Mouse (Mus musculus) CH12.LX (cell line): ENCODE results near the gene Glp2r. TPM values are rescaled to one million over a fixed set of nuclear protein-coding genes. Genes with fewer than 3 reads are reported as not detected.

Experiments
- DNase-seq: peaks from one replicate; pipeline ENCODE4 v3.0.0-alpha.2; 2013; ENCODE audit errors: extremely low read depth
- H3K27ac ChIP-seq: 2 replicates; pipeline ENCODE4 v1.5.1; 2012; ENCODE audit warnings: low read depth, mild to moderate bottlenecking, control low read depth, moderate library complexity; ENCODE audit not compliant: insufficient read depth
- H3K27me3 ChIP-seq: replicated peaks from 2 replicates; pipeline ENCODE3; 2012; ENCODE audit warnings: inconsistent platforms
- H3K36me3 ChIP-seq, 2 experiments: replicated peaks in 1 of 2; 2 replicates each; pipeline versions ENCODE3 to v1.6.1; 2012; ENCODE audit warnings: inconsistent platforms in 1 of 2, low read length in 1 of 2, mild to moderate bottlenecking in 1 of 2, mixed read lengths in 1 of 2, moderate library complexity in 1 of 2; ENCODE audit not compliant: control insufficient read depth in 1 of 2, insufficient read depth in 1 of 2
- H3K4me1 ChIP-seq, 2 experiments: 2 replicates each; pipeline ENCODE4 v1.6.1; 2012; ENCODE audit warnings: inconsistent platforms in 1 of 2, moderate library complexity in 1 of 2; ENCODE audit not compliant: insufficient read depth in 2 of 2, control insufficient read depth in 1 of 2
- H3K4me2 ChIP-seq: 2 replicates; pipeline ENCODE4 v1.6.1; 2012; ENCODE audit warnings: low read depth, mild to moderate bottlenecking, control low read depth; ENCODE audit not compliant: poor library complexity, insufficient read depth, severe bottlenecking
- H3K4me3 ChIP-seq, 3 experiments: fragments of 150-350 bp in 1 of 3; sonication (generic) in 1 of 3; replicated peaks in 1 of 3; 2 replicates each; pipeline versions ENCODE3 to v1.5.1; 2011 to 2012; ENCODE audit warnings: low read depth in 2 of 3, low read length in 2 of 3, mild to moderate bottlenecking in 2 of 3, moderate library complexity in 2 of 3, control low read depth in 1 of 3, improper control_type of control experiment in 1 of 3, inconsistent platforms in 1 of 3, mixed read lengths in 1 of 3; ENCODE audit not compliant: poor library complexity in 1 of 3
- H3K79me2 ChIP-seq: replicated peaks from 2 replicates; pipeline ENCODE4 v1.6.1; 2012; ENCODE audit warnings: mild to moderate bottlenecking, moderate library complexity; ENCODE audit not compliant: control insufficient read depth, poor library complexity, insufficient read depth, severe bottlenecking; ENCODE audit errors: extremely low read depth
- H3K9ac ChIP-seq: 2 replicates; pipeline ENCODE4 v1.6.1; 2012; ENCODE audit warnings: low read depth, mild to moderate bottlenecking, control low read depth, moderate library complexity; ENCODE audit not compliant: insufficient read depth
- H3K9me3 ChIP-seq: replicated peaks from 2 replicates; pipeline ENCODE3; 2012; ENCODE audit warnings: low read length, inconsistent platforms, mixed read lengths
- BHLHE40 ChIP-seq: IDR thresholded peaks from 2 replicates; pipeline ENCODE4 v1.6.1; 2011; ENCODE audit warnings: mild to moderate bottlenecking, low read depth, low read length, improper control_type of control experiment
- CHD1 ChIP-seq: IDR thresholded peaks from 2 replicates; pipeline ENCODE4 v1.6.1; 2012; ENCODE audit warnings: low read depth, low read length, improper control_type of control experiment, inconsistent platforms
- CHD2 ChIP-seq: IDR thresholded peaks from 2 replicates; pipeline ENCODE4 v1.6.1; 2011; ENCODE audit warnings: low read length, improper control_type of control experiment
- E2F4 ChIP-seq: IDR thresholded peaks from 2 replicates; pipeline ENCODE4 v1.6.1; 2011; ENCODE audit warnings: low read depth, low read length, improper control_type of control experiment; ENCODE audit not compliant: insufficient replicate concordance
- ELF1 ChIP-seq: IDR thresholded peaks from 2 replicates; pipeline ENCODE4 v1.6.1; 2014; ENCODE audit warnings: low read depth, mild to moderate bottlenecking, inconsistent platforms, low read length, improper control_type of control experiment
- EP300 ChIP-seq: IDR thresholded peaks from 2 replicates; pipeline ENCODE4 v1.6.1; 2011; ENCODE audit warnings: low read length, improper control_type of control experiment
- ETS1 ChIP-seq: conservative IDR thresholded peaks from 2 replicates; pipeline ENCODE4 v1.6.1; 2012; ENCODE audit warnings: low read depth, mild to moderate bottlenecking, inconsistent platforms, low read length, improper control_type of control experiment, moderate library complexity
- GABPA ChIP-seq: IDR thresholded peaks from 2 replicates; pipeline ENCODE4 v1.6.1; 2012; ENCODE audit warnings: low read depth, low read length, improper control_type of control experiment, inconsistent platforms; ENCODE audit not compliant: insufficient replicate concordance
- HCFC1 ChIP-seq: IDR thresholded peaks from 2 replicates; pipeline ENCODE4 v1.6.1; 2012; ENCODE audit warnings: low read depth, mild to moderate bottlenecking, inconsistent platforms, low read length, improper control_type of control experiment
- IRF4 ChIP-seq: IDR thresholded peaks from 2 replicates; pipeline ENCODE4 v1.6.1; 2014; ENCODE audit warnings: low read depth, mild to moderate bottlenecking, inconsistent platforms, low read length, improper control_type of control experiment
- JUN ChIP-seq: IDR thresholded peaks from 2 replicates; pipeline ENCODE4 v1.6.1; 2011; ENCODE audit warnings: low read depth, mild to moderate bottlenecking, low read length, improper control_type of control experiment, moderate library complexity; ENCODE audit not compliant: insufficient read depth
- JUND ChIP-seq: conservative IDR thresholded peaks from 2 replicates; pipeline ENCODE4 v1.6.1; 2011; ENCODE audit warnings: low read depth, low read length, improper control_type of control experiment
- KAT2A ChIP-seq: IDR thresholded peaks from 2 replicates; pipeline ENCODE4 v1.6.1; 2012; ENCODE audit warnings: low read length, improper control_type of control experiment, inconsistent platforms; ENCODE audit not compliant: insufficient replicate concordance
- MAFK ChIP-seq: IDR thresholded peaks from 2 replicates; pipeline ENCODE4 v1.6.1; 2011; ENCODE audit warnings: low read length, improper control_type of control experiment; ENCODE audit not compliant: insufficient replicate concordance
- MXI1 ChIP-seq: IDR thresholded peaks from 2 replicates; pipeline ENCODE4 v1.6.1; 2011; ENCODE audit warnings: mild to moderate bottlenecking, low read depth, low read length, improper control_type of control experiment
- MYC ChIP-seq: IDR thresholded peaks from 2 replicates; pipeline ENCODE4 v1.6.1; 2011; ENCODE audit warnings: low read depth, mild to moderate bottlenecking, improper control_type of control experiment, low read length
- PAX5 ChIP-seq: IDR thresholded peaks from 2 replicates; pipeline ENCODE4 v1.6.1; 2012; ENCODE audit warnings: low read length, inconsistent platforms, mixed read lengths
- POLR2AphosphoS2 ChIP-seq: IDR thresholded peaks from 2 replicates; pipeline ENCODE4 v1.6.1; 2011; ENCODE audit warnings: low read depth, low read length, improper control_type of control experiment
- RAD21 ChIP-seq: IDR thresholded peaks from 2 replicates; pipeline ENCODE4 v1.6.1; 2011; ENCODE audit warnings: low read depth, mild to moderate bottlenecking, low read length, improper control_type of control experiment, moderate library complexity
- SMC3 ChIP-seq: IDR thresholded peaks from 2 replicates; pipeline ENCODE4 v1.6.1; 2011; ENCODE audit warnings: low read depth, low read length, improper control_type of control experiment
- USF2 ChIP-seq: conservative IDR thresholded peaks from 2 replicates; pipeline ENCODE4 v1.6.1; 2011; ENCODE audit warnings: low read depth, low read length, improper control_type of control experiment
- ZC3H11A ChIP-seq: IDR thresholded peaks from 2 replicates; pipeline ENCODE4 v1.6.1; 2012; ENCODE audit warnings: low read depth, mild to moderate bottlenecking, inconsistent platforms, low read length, improper control_type of control experiment
- ZKSCAN1 ChIP-seq: IDR thresholded peaks from 2 replicates; pipeline ENCODE4 v1.6.1; 2012; ENCODE audit warnings: low read depth, inconsistent platforms, low read length, improper control_type of control experiment, borderline replicate concordance
- ZMIZ1 ChIP-seq: IDR thresholded peaks from 2 replicates; pipeline ENCODE4 v1.6.1; 2012; ENCODE audit warnings: low read depth, mild to moderate bottlenecking, inconsistent platforms, low read length, improper control_type of control experiment
- ZNF384 ChIP-seq: IDR thresholded peaks from 2 replicates; pipeline ENCODE4 v1.6.1; 2012; ENCODE audit warnings: low read depth, low read length, improper control_type of control experiment, inconsistent platforms
- dilution Hi-C: fragments of 300-500 bp; cut with MboI; formaldehyde crosslinking; loops from 2 replicates; pipeline ENCODE4 v1.14.3; 2020; ENCODE audit warnings: low sequenced_read_pairs; ENCODE audit not compliant: extremely low pct_unique_long_range_greater_than_20kb, extremely low pct_ligation_motif_present
- in situ Hi-C: fragments of 300-500 bp; cut with MboI; formaldehyde crosslinking; loops from 3 replicates; pipeline ENCODE4 v1.14.3; 2019; ENCODE audit warnings: low sequenced_read_pairs, low pct_ligation_motif_present, low pct_unique_long_range_greater_than_20kb, mixed read lengths
- polyA plus RNA-seq: library from polyadenylated mRNA; unstranded; fragments of >175 nt; gene quantifications from 2 replicates; pipeline ENCODE4 v1.2.1, GENCODE M21; 2012; ENCODE audit warnings: low read depth; ENCODE audit not compliant: insufficient read length
- total RNA-seq, 2 experiments: library from RNA; depleted of rRNA; stranded (reverse); fragments of 300-350 nt in 1 of 2; fragments of >200 nt in 1 of 2; gene quantifications; 2 replicates each; pipeline ENCODE4 v1.2.3; 2012 to 2014

Gene Glp2r
- total and polyA plus RNA-seq, 3 experiments, result 0.04 to 0.09 (median 0.07) TPM

DNA sequence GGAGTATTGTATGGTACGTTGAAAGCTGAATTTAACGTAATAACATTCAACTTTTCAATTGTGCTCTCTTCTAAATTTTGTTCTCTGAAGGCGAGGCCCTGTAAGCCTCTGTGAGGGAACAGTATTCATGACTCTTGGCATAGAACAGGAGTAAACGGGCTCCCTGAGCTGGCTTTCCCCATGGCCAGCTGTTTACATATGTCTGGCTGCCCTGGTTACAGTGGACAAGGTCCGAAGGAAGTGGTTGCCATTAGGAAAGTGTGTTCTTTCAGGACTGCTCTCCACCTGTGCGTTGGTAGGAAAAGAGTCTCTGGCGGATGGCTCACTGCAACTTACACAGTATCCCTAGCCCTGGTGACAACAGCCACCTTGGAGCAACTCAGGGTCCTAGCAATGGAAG, 143.8 kb downstream of the Glp2r start:
- Histone ChIP-seq H3K9ac (no peak overlapping the region), H3K4me1 (peaks cover 8 to 24% of the 10 kb centered on the region in 2 experiments), H3K27me3 (no peaks in the 10 kb centered on the region), H3K27ac (no peak overlapping the region), H3K79me2 (no peaks in the 10 kb centered on the region), H3K36me3 (peaks cover 0 to 78% of the 10 kb centered on the region in 2 experiments), H3K9me3 (no peaks in the 10 kb centered on the region), H3K4me3 (no peak overlapping the region), H3K4me2 (no peak overlapping the region)
- DNase-seq, result no peak
- in situ Hi-C loops, result no loop called here
- TF ChIP-seq RAD21 (no peak), BHLHE40 (no peak), KAT2A (no peak), SMC3 (no peak), JUN (no peak), ETS1 (no peak), USF2 (no peak), POLR2AphosphoS2 (no peak), E2F4 (no peak), ZC3H11A (no peak)
- dilution Hi-C loops, result no loop called here

- Histone ChIP-seq H3K27me3 (no peaks in the 10 kb centered on the region), H3K9me3 (no peaks in the 10 kb centered on the region)
- in situ Hi-C loops, result no loop called here
These were observed 148.6 kb downstream of the Glp2r start for GRCm38 (mm10) chr11:67622340-67622739.

DNA sequence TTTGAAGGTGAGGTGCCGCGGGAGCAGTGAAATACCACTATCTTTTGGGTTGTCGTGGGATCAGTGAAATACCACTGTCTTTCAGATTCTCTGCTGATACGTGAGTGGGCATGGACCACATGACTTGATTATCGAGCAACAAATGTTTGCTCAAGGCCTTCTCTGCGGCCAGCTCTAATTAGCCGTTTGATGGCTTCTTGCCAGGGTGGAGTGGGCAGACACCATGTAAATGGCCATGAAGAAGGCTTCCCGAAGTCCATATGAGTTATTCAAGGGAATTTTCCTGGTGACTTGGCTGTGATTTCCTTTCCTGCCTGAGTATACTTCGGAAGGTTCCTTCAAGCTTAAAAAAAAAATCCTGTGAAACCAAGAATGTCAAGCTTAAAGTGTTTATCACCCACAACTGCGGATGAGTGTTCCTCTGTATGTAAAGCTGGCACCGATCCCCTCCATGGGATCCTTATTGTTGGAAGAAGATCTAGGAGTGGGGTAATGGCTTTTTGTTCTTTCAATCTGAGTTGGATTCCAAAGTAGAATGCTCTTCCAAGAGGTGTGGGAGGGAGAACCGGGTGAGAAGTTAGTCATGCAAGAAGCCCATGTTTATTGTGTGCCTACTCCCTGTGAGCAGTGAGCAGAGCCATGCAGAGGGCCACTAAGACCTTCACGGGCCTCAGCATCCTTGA, 154.3 kb downstream of the Glp2r start:
- peaks cover 7 to 9% of the 10 kb centered on the region in 2 experiments; a peak in 3 of 4 replicates for H3K4me1 ChIP-seq
- TF ChIP-seq CHD1 (no peak), JUND (no peak), CHD2 (no peak), ELF1 (no peak), ZKSCAN1 (no peak), EP300 (no peak), MYC (no peak), USF2 (no peak), ZMIZ1 (no peak), MXI1 (no peak), IRF4 (no peak), HCFC1 (no peak), PAX5 (no peak), ZNF384 (no peak), GABPA (no peak), POLR2AphosphoS2 (no peak)
- no peak for DNase-seq
- no peaks in the 10 kb centered on the region for H3K9me3 ChIP-seq
- H3K9ac ChIP-seq, result no peak overlapping the region
- no peaks in the 10 kb centered on the region for H3K79me2 ChIP-seq
- no peak overlapping the region for H3K27ac ChIP-seq
- dilution Hi-C loops (no loop called here), in situ Hi-C loops (no loop called here)
- peaks cover 0 to 21% of the 10 kb centered on the region in 2 experiments for H3K36me3 ChIP-seq
- no peak overlapping the region for H3K4me3 ChIP-seq
- no peak overlapping the region for H3K4me2 ChIP-seq
- H3K27me3 ChIP-seq, result no peaks in the 10 kb centered on the region

More at GRCm38 (mm10) chr11:67622340-67622739, 148.6 kb downstream of the Glp2r start:
- no peaks in the 10 kb centered on the region for H3K79me2 ChIP-seq
- H3K4me3 ChIP-seq, result no peak overlapping the region
- dilution Hi-C loops, result no loop called here
- DNase-seq, result no peak
- peaks cover 0 to 53% of the 10 kb centered on the region in 2 experiments for H3K36me3 ChIP-seq
- TF ChIP-seq GABPA (no peak), MAFK (0 out of 2 replicates have a peak, but pooled peaks have one; percentile 27)
- TF ChIP-seq, all 38 proteins: peak for 1
- Histone ChIP-seq H3K4me2 (no peak overlapping the region), H3K4me1 (peaks cover 21 to 22% of the 10 kb centered on the region in 2 experiments), H3K9ac (no peak overlapping the region), H3K27ac (no peak overlapping the region)
